Mouse (Mus musculus): ENCODE measurements around the gene Rai1.

DNA sequence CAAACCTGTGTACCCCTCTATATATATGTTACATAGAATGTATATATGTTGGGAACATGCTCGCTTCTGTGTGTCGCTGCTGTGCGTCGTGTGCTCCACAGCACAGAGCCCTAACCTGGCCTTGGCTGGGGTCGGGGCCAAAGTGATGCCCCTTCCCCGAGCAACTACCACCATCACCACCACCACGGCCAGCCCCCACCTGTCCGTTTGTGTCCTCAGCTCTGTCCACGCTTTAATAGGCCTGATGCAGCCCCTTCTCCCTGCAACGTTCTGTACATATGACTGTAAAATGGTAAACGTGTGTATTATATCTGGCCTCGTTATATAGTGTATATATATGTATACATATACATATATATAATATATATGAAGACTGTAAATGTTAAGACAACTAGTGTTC is 93.8 kb downstream of the Rai1 start:
- TF ChIP-seq ZNF384 (IDR thresholded peaks at IDR 0.05; ENCODE audit: low read depth, low read length) (no peak), RAD21 (IDR thresholded peaks at IDR 0.05; ENCODE audit: low read depth, low read length) (no peak), GATA1 (IDR thresholded peaks at IDR 0.05; ENCODE audit: low read depth, low read length) (no peak), EP300 (IDR thresholded peaks at IDR 0.05; ENCODE audit: low read depth in 1 of 2, low read length in 2 of 2) (no peak), RCOR1 (IDR thresholded peaks at IDR 0.05; ENCODE audit: low read depth, low read length) (no peak), CTCF (IDR thresholded peaks at IDR 0.05 in 2 of 3, conservative IDR thresholded peaks at IDR 0.05 in 1 of 3; ENCODE audit: control insufficient read depth in 1 of 3, insufficient read depth in 1 of 3, low read depth in 2 of 3, low read length in 3 of 3, poor library complexity in 1 of 3, severe bottlenecking in 1 of 3) (no peak), JUND (IDR thresholded peaks at IDR 0.05; ENCODE audit: low read depth, low read length) (no peak), USF1 (IDR thresholded peaks at IDR 0.05; ENCODE audit: low read depth, low read length) (no peak), POLR2A (IDR thresholded peaks at IDR 0.05; ENCODE audit: control insufficient read depth in 1 of 2, insufficient read depth in 1 of 2, low read depth in 1 of 2, low read length in 2 of 2, poor library complexity in 1 of 2) (no peak), MXI1 (IDR thresholded peaks at IDR 0.05; ENCODE audit: low read depth, low read length) (no peak), SMC3 (IDR thresholded peaks at IDR 0.05; ENCODE audit: low read depth, low read length) (0 out of 2 replicates have a peak, but pooled peaks have one; percentile 5), SIN3A (IDR thresholded peaks at IDR 0.05; ENCODE audit: low read length) (no peak)

Measured in MEL (cell line).